Mouse (Mus musculus): Measurements from ENCODE around the gene Ccnb1. TPM values are rescaled to one million over a fixed set of nuclear protein-coding genes. Genes with fewer than 3 reads are reported as not detected.
"Not testable (repeated sequence)": the region's sequence is repeated elsewhere in the genome, so short reads cannot be mapped to it uniquely, and the experiment has no call there.

Gene Ccnb1
- polyA plus RNA-seq, 1 experiment from 2014 or later = 455 TPM

GRCm38 (mm10) chr13:100824306-100824705 lies 37.9 kb upstream of the Ccnb1 start:
- Histone ChIP-seq H3K4me3 (ENCODE audit: low read depth, low read length) (no peak overlapping the region), H3K9ac (ENCODE audit: low read length) (no peak overlapping the region), H3K4me1 (replicated peaks; ENCODE audit: control insufficient read depth, insufficient read depth, low read length) (no peaks in the 10 kb centered on the region), H3K4me2 (ENCODE audit: low read depth, low read length, severe bottlenecking) (no peak overlapping the region), H3K27me3 (ENCODE audit: control insufficient read depth, insufficient read depth, low read length) (no peaks in the 10 kb centered on the region), H3K27ac (ENCODE audit: low read depth, low read length) (no peak overlapping the region), H3K36me3 (ENCODE audit: control insufficient read depth, insufficient read depth, low read length) (no peaks in the 10 kb centered on the region; the same call in 1 of the 2 replicates), H3K9me3 (ENCODE audit: control insufficient read depth, low read length) (no peaks in the 10 kb centered on the region)
- 93% methylated on average over 6 of the region's 6 CpGs for WGBS
- DNase-seq (ENCODE audit: low spot score) (no peak), ATAC-seq (replicated peaks; ENCODE audit: low FRiP score) (no peak)

GRCm38 (mm10) chr13:100823863-100824262 lies 37.5 kb upstream of the Ccnb1 start:
- H3K4me2 ChIP-seq (ENCODE audit: low read depth, low read length, severe bottlenecking) = no peak overlapping the region
- no peak for ATAC-seq (replicated peaks; ENCODE audit: low FRiP score)
- no peak overlapping the region for H3K4me3 ChIP-seq (ENCODE audit: low read depth, low read length)
- H3K36me3 ChIP-seq (ENCODE audit: control insufficient read depth, insufficient read depth, low read length) = no peaks in the 10 kb centered on the region; the same call in 1 of the 2 replicates
- no peak overlapping the region for H3K9ac ChIP-seq (ENCODE audit: low read length)
- WGBS = 97% methylated on average over 3 of the region's 3 CpGs
- no peaks in the 10 kb centered on the region for H3K4me1 ChIP-seq (replicated peaks; ENCODE audit: control insufficient read depth, insufficient read depth, low read length)
- no peaks in the 10 kb centered on the region for H3K9me3 ChIP-seq (ENCODE audit: control insufficient read depth, low read length)
- DNase-seq (ENCODE audit: low spot score) = no peak
- H3K27me3 ChIP-seq (ENCODE audit: control insufficient read depth, insufficient read depth, low read length) = no peaks in the 10 kb centered on the region
- H3K27ac ChIP-seq (ENCODE audit: low read depth, low read length) = no peak overlapping the region

- Histone ChIP-seq H3K27me3 (ENCODE audit: control insufficient read depth, insufficient read depth, low read length) (no peaks in the 10 kb centered on the region), H3K27ac (ENCODE audit: low read depth, low read length) (no peak overlapping the region), H3K9ac (ENCODE audit: low read length) (no peak overlapping the region), H3K4me1 (replicated peaks; ENCODE audit: control insufficient read depth, insufficient read depth, low read length) (no peaks in the 10 kb centered on the region), H3K4me2 (ENCODE audit: low read depth, low read length, severe bottlenecking) (no peak overlapping the region), H3K36me3 (ENCODE audit: control insufficient read depth, insufficient read depth, low read length) (no peaks in the 10 kb centered on the region; the same call in 1 of the 2 replicates), H3K4me3 (ENCODE audit: low read depth, low read length) (no peak overlapping the region), H3K9me3 (ENCODE audit: control insufficient read depth, low read length) (no peaks in the 10 kb centered on the region)
- 96% methylated on average over 6 of the region's 6 CpGs for WGBS
- ATAC-seq (replicated peaks; ENCODE audit: low FRiP score) (no peak), DNase-seq (ENCODE audit: low spot score) (no peak)
Measured at GRCm38 (mm10) chr13:100814451-100814850, 28.1 kb upstream of the Ccnb1 start.

GRCm38 (mm10) chr13:100805776-100806175 lies 19.4 kb upstream of the Ccnb1 start:
- H3K4me1 ChIP-seq (replicated peaks; ENCODE audit: control insufficient read depth, insufficient read depth, low read length) = no peaks in the 10 kb centered on the region
- DNase-seq (ENCODE audit: low spot score) (no peak), ATAC-seq (replicated peaks; ENCODE audit: low FRiP score) (no peak)
- H3K4me2 ChIP-seq (ENCODE audit: low read depth, low read length, severe bottlenecking) = no peak overlapping the region
- no peaks in the 10 kb centered on the region for H3K9me3 ChIP-seq (ENCODE audit: control insufficient read depth, low read length)
- WGBS = 98% methylated on average over 3 of the region's 3 CpGs
- H3K27ac ChIP-seq (ENCODE audit: low read depth, low read length) = no peak overlapping the region
- no peak overlapping the region for H3K4me3 ChIP-seq (ENCODE audit: low read depth, low read length)
- H3K36me3 ChIP-seq (ENCODE audit: control insufficient read depth, insufficient read depth, low read length) = peaks cover 16% of the 10 kb centered on the region
- no peak overlapping the region for H3K9ac ChIP-seq (ENCODE audit: low read length)
- H3K27me3 ChIP-seq (ENCODE audit: control insufficient read depth, insufficient read depth, low read length) = no peaks in the 10 kb centered on the region

GRCm38 (mm10) chr13:100797171-100797570 lies 10.8 kb upstream of the Ccnb1 start:
- no peak for DNase-seq (ENCODE audit: low spot score)
- no peak overlapping the region for H3K27ac ChIP-seq (ENCODE audit: low read depth, low read length)
- 89% methylated on average over 6 of the region's 6 CpGs for WGBS

GRCm38 (mm10) chr13:100789083-100789482 lies 2.7 kb upstream of the Ccnb1 start:
- H3K36me3 ChIP-seq (ENCODE audit: control insufficient read depth, insufficient read depth, low read length) = no peaks in the 10 kb centered on the region
- WGBS = 84% methylated on average over 3 of the region's 3 CpGs
- H3K27ac ChIP-seq (ENCODE audit: low read depth, low read length) = no peak overlapping the region
- H3K4me1 ChIP-seq (replicated peaks; ENCODE audit: control insufficient read depth, insufficient read depth, low read length) = peaks cover 11% of the 10 kb centered on the region; the same call in 1 of the 2 replicates
- no peak overlapping the region for H3K9ac ChIP-seq (ENCODE audit: low read length)
- H3K9me3 ChIP-seq (ENCODE audit: control insufficient read depth, low read length) = no peaks in the 10 kb centered on the region
- no peak for ATAC-seq (replicated peaks; ENCODE audit: low FRiP score)
- H3K27me3 ChIP-seq (ENCODE audit: control insufficient read depth, insufficient read depth, low read length) = no peaks in the 10 kb centered on the region
- no peak for DNase-seq (ENCODE audit: low spot score)
- no peak overlapping the region for H3K4me2 ChIP-seq (ENCODE audit: low read depth, low read length, severe bottlenecking)
- H3K4me3 ChIP-seq (ENCODE audit: low read depth, low read length) = no peak overlapping the region

More at GRCm38 (mm10) chr13:100797171-100797570, 10.8 kb upstream of the Ccnb1 start:
- Histone ChIP-seq H3K4me1 (replicated peaks; ENCODE audit: control insufficient read depth, insufficient read depth, low read length) (no peaks in the 10 kb centered on the region), H3K36me3 (ENCODE audit: control insufficient read depth, insufficient read depth, low read length) (no peaks in the 10 kb centered on the region), H3K27me3 (ENCODE audit: control insufficient read depth, insufficient read depth, low read length) (no peaks in the 10 kb centered on the region), H3K4me2 (ENCODE audit: low read depth, low read length, severe bottlenecking) (no peak overlapping the region), H3K9me3 (ENCODE audit: control insufficient read depth, low read length) (no peaks in the 10 kb centered on the region), H3K9ac (ENCODE audit: low read length) (no peak overlapping the region), H3K4me3 (ENCODE audit: low read depth, low read length) (no peak overlapping the region)
- no peak for ATAC-seq (replicated peaks; ENCODE audit: low FRiP score)

GRCm38 (mm10) chr13:100788057-100788456 lies 1.7 kb upstream of the Ccnb1 start:
- WGBS = 96% methylated on average over 10 of the region's 14 CpGs
- not testable (repeated sequence) for H3K4me2 ChIP-seq (ENCODE audit: low read depth, low read length, severe bottlenecking); H3K9me3 ChIP-seq (ENCODE audit: control insufficient read depth, low read length); H3K4me3 ChIP-seq (ENCODE audit: low read depth, low read length); H3K9ac ChIP-seq (ENCODE audit: low read length); H3K27ac ChIP-seq (ENCODE audit: low read depth, low read length); DNase-seq (ENCODE audit: low spot score); ATAC-seq (replicated peaks; ENCODE audit: low FRiP score); H3K36me3 ChIP-seq (ENCODE audit: control insufficient read depth, insufficient read depth, low read length); H3K27me3 ChIP-seq (ENCODE audit: control insufficient read depth, insufficient read depth, low read length)
- H3K4me1 ChIP-seq (replicated peaks; ENCODE audit: control insufficient read depth, insufficient read depth, low read length) = peaks cover 16% of the 10 kb centered on the region; the same call in 1 of the 2 replicates

GRCm38 (mm10) chr13:100787316-100788010 lies 1.1 kb upstream of the Ccnb1 start:
- 71% methylated on average over 6 of the region's 6 CpGs for WGBS
- H3K4me1 ChIP-seq (replicated peaks; ENCODE audit: control insufficient read depth, insufficient read depth, low read length) = peaks cover 16% of the 10 kb centered on the region; the same call in 1 of the 2 replicates
- H3K27me3 ChIP-seq (ENCODE audit: control insufficient read depth, insufficient read depth, low read length) = no peaks in the 10 kb centered on the region
- DNase-seq (ENCODE audit: low spot score) (no peak), ATAC-seq (replicated peaks; ENCODE audit: low FRiP score) (no peak)
- no peak overlapping the region for H3K4me3 ChIP-seq (ENCODE audit: low read depth, low read length)
- no peak overlapping the region for H3K27ac ChIP-seq (ENCODE audit: low read depth, low read length)
- H3K9ac ChIP-seq (ENCODE audit: low read length) = no peak overlapping the region
- peaks cover 3% of the 10 kb centered on the region; the same call in 1 of the 2 replicates for H3K36me3 ChIP-seq (ENCODE audit: control insufficient read depth, insufficient read depth, low read length)
- no peak overlapping the region for H3K4me2 ChIP-seq (ENCODE audit: low read depth, low read length, severe bottlenecking)
- H3K9me3 ChIP-seq (ENCODE audit: control insufficient read depth, low read length) = no peaks in the 10 kb centered on the region

Measured in forebrain, embryonic 11.5 days (tissue).